Mouse (Mus musculus) heart, embryonic 16.5 days (tissue): ENCODE results near the gene Smim8. TPM values are rescaled to one million over a fixed set of nuclear protein-coding genes. Genes with fewer than 3 reads are reported as not detected.

Experiments used
- ATAC-seq: fragments of 200-750 bp; cut with Nextera tagmentation; replicated peaks from 2 replicates; pipeline ENCODE4 v1.8.0; 2017; ENCODE audit warnings: moderate number of reproducible peaks; ENCODE audit not compliant: insufficient read depth, low FRiP score; ENCODE audit errors: extremely low read depth
- H3K27ac ChIP-seq: fragments of 300-500 bp; sonication (generic); 2 replicates; pipeline ENCODE4 v1.5.1; 2014; ENCODE audit warnings: mild to moderate bottlenecking, low read length, control low read depth, moderate library complexity
- H3K27me3 ChIP-seq: fragments of 300-500 bp; sonication (generic); 2 replicates; pipeline ENCODE4 v1.6.1; 2014; ENCODE audit warnings: low read length, mixed read lengths; ENCODE audit not compliant: control insufficient read depth, insufficient read depth
- H3K36me3 ChIP-seq: fragments of 300-500 bp; sonication (generic); 2 replicates; pipeline ENCODE4 v1.6.1; 2014; ENCODE audit not compliant: control insufficient read depth, insufficient read depth
- H3K4me1 ChIP-seq: fragments of 300-500 bp; sonication (generic); 2 replicates; pipeline ENCODE4 v1.6.1; 2014; ENCODE audit warnings: low read length, mixed read lengths; ENCODE audit not compliant: control insufficient read depth, insufficient read depth
- H3K4me2 ChIP-seq: fragments of 300-500 bp; sonication (generic); 2 replicates; pipeline ENCODE4 v1.6.1; 2014; ENCODE audit warnings: low read depth, mild to moderate bottlenecking, control low read depth, low read length
- H3K4me3 ChIP-seq: fragments of 300-500 bp; sonication (generic); 2 replicates; pipeline ENCODE4 v1.5.1; 2014; ENCODE audit warnings: mild to moderate bottlenecking, control low read depth, low read length
- H3K9ac ChIP-seq: fragments of 300-500 bp; sonication (generic); 2 replicates; pipeline ENCODE4 v1.6.1; 2014; ENCODE audit warnings: low read length, control low read depth
- H3K9me3 ChIP-seq: fragments of 300-500 bp; sonication (generic); replicated peaks from 2 replicates; pipeline ENCODE4 v1.6.1; 2016; ENCODE audit warnings: low read length; ENCODE audit not compliant: control insufficient read depth
- whole genome bisulfite sequencing: fragments of 180-500 bp; shearing (Covaris S2); extraction: QIAGEN DNeasy Blood & Tissue Kit; methylation state at CpG from one replicate; pipeline ENCODE4 v1.1.7; 2014; 5-methylcytosine and 5-hydroxymethylcytosine counted together
- polyA plus RNA-seq: library from polyadenylated mRNA; unstranded; fragments of >200 nt; fragmentation: Nextera tagmentation; extraction: Ambion mirVana; gene quantifications from 2 replicates; pipeline ENCODE4 v1.2.1, GENCODE M21; 2015

Gene Smim8
- 62.1 and 69.9 TPM in 2 replicates for polyA plus RNA-seq

DNA sequence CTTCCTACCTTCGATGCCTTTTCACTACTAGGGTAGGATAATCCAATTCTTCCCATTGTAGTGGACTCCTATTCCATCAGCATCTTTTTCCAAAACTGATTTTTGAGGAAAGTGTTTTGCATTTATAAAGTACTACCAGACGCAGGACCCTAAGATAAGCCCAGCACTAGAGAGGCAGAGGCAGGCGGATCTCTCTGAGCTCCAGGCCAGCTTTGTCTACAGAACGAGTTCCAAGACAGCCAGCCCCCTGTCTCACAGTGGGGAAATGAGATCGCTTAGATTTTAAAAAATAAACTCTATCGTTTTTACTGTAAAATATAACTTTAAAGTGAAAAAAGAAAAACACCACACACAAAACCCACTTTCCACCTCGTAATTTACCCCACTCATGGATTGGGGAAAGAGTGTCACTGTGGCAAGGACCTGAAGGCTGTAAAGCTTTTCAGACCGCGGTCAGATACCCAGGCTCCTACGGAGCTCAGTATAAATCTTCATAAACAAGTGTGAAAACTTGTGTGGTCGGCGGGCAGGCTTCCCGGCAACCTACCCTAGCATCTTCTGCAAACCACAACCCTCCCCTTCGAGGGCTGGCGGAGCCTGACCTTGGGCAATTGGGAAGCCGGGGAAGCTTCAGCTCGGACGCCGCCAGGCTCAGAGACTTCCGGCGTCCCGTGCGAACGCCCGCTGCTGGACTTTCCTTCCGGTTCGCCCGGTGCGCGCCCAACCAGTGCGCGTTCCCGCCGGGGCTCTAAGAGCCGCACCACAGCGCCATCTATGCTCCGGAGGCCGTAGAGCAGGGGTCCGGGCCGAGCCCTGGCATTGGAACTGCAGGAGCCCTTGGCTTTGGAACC is at the start of gene Smim8:
Gene Smim8 (minus strand): TSS at position 747 of the 851 bp plus-strand sequence.
- Histone ChIP-seq H3K4me1 (peaks cover 5% of the 10 kb centered on the region; the same call in 1 of the 2 replicates), H3K4me2 (peak within 1 kb of the TSS; percentile 90), H3K9ac (peak within 1 kb of the TSS; percentile 78), H3K4me3 (peak within 1 kb of the TSS; percentile 63), H3K27me3 (no peaks in the 10 kb centered on the region), H3K9me3 (no peaks in the 10 kb centered on the region), H3K36me3 (no peaks in the 10 kb centered on the region), H3K27ac (peak within 1 kb of the TSS; percentile 89)
- 5% methylated on average over 40 of the region's 40 CpGs for WGBS
- ATAC-seq: peak; percentile 97

- H3K27ac ChIP-seq: peak overlapping the region; percentile 24; the same call in 1 of the 2 replicates
- H3K9me3 ChIP-seq: no peaks in the 10 kb centered on the region
- peaks cover 8% of the 10 kb centered on the region for H3K4me1 ChIP-seq
- no peaks in the 10 kb centered on the region for H3K27me3 ChIP-seq
- H3K4me2 ChIP-seq: no peak overlapping the region
- no peak for ATAC-seq
- H3K9ac ChIP-seq: no peak overlapping the region
- no peak overlapping the region for H3K4me3 ChIP-seq
- 93% methylated on average over 1 of the region's 1 CpGs for WGBS
- peaks cover 9% of the 10 kb centered on the region for H3K36me3 ChIP-seq
Measured at GRCm38 (mm10) chr4:34823901-34824300, 45.7 kb upstream of the Smim8 start.

- ATAC-seq: no peak
- H3K9ac ChIP-seq: no peak overlapping the region
Measured at GRCm38 (mm10) chr4:34819904-34820303, 41.7 kb upstream of the Smim8 start.

DNA sequence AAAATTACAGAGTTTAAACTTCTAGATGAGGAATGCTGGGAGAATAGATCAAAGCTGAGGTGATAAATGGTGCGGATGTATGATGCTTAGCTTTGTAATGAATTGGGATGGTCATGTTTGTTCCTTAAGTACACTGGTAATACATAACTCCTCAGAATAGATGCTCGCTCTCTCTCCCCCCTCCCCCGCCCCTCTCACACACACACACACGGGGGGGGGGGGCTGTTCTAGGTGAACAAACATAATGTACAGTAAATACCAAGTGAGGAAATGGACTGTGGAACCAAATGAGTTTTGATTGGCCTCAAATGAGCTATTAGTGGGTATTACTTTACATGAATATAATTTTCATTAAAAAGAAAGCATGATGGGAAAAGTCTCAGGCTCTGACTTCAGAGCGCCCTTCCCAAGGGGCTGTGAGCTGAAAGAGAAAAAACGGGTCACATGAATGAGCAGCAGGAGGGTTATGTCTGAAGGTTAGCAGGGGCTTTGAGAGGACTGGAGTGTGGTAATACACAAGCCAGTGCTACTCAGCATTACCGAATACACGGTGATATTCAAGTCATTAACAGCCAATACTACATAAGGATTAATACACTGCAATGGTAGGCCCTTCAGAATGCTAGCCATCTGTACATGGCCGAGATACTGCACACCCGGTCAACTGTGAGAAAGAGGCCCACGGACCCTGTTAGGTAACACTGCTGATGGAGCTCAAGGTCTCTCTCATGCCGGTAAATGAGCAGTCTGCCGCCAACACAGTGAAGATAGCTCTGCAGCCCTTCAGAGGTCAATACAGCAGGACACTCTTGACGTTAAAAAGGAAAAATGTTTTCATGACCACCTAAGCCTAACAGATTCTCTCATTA is 23.2 kb upstream of the Smim8 start:
- Histone ChIP-seq H3K27ac (no peak overlapping the region), H3K27me3 (no peaks in the 10 kb centered on the region), H3K9ac (no peak overlapping the region), H3K4me3 (no peak overlapping the region), H3K9me3 (no peaks in the 10 kb centered on the region), H3K4me2 (no peak overlapping the region), H3K36me3 (peaks cover 15% of the 10 kb centered on the region), H3K4me1 (no peaks in the 10 kb centered on the region)
- no peak for ATAC-seq
- WGBS: 85% methylated on average over 14 of the region's 14 CpGs

More at GRCm38 (mm10) chr4:34819904-34820303, 41.7 kb upstream of the Smim8 start:
- H3K36me3 ChIP-seq: peaks cover 26% of the 10 kb centered on the region
- H3K4me2 ChIP-seq: no peak overlapping the region
- 92% methylated on average over 4 of the region's 4 CpGs for WGBS
- H3K27me3 ChIP-seq: no peaks in the 10 kb centered on the region
- H3K9me3 ChIP-seq: no peaks in the 10 kb centered on the region
- no peak overlapping the region for H3K27ac ChIP-seq
- peaks cover 8% of the 10 kb centered on the region for H3K4me1 ChIP-seq
- H3K4me3 ChIP-seq: no peak overlapping the region

DNA sequence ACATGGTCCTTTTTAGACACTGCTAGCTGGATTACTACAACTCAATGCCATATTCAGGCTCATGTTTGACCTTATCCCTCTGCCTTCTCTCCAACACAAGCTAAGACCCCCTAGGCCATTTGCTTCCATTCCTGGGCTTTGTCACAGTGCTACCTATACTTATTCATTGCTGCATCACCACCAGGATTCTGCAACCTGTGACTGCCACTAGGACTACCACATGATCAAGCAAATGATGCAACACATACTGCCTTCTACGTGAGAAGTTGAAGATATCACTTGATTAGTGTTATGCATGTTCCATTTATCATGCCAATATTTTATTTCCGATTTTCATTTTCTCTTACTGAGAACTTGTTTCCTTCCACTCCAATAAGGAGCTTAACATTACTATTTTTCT is 19.8 kb upstream of the Smim8 start:
- 81% methylated on average over 2 of the region's 2 CpGs for WGBS
- no peaks in the 10 kb centered on the region for H3K4me1 ChIP-seq
- H3K27me3 ChIP-seq: no peaks in the 10 kb centered on the region
- ATAC-seq: no peak
- H3K27ac ChIP-seq: no peak overlapping the region
- no peaks in the 10 kb centered on the region for H3K9me3 ChIP-seq
- H3K9ac ChIP-seq: no peak overlapping the region
- peaks cover 2% of the 10 kb centered on the region; the same call in 1 of the 2 replicates for H3K36me3 ChIP-seq
- no peak overlapping the region for H3K4me3 ChIP-seq
- H3K4me2 ChIP-seq: no peak overlapping the region

DNA sequence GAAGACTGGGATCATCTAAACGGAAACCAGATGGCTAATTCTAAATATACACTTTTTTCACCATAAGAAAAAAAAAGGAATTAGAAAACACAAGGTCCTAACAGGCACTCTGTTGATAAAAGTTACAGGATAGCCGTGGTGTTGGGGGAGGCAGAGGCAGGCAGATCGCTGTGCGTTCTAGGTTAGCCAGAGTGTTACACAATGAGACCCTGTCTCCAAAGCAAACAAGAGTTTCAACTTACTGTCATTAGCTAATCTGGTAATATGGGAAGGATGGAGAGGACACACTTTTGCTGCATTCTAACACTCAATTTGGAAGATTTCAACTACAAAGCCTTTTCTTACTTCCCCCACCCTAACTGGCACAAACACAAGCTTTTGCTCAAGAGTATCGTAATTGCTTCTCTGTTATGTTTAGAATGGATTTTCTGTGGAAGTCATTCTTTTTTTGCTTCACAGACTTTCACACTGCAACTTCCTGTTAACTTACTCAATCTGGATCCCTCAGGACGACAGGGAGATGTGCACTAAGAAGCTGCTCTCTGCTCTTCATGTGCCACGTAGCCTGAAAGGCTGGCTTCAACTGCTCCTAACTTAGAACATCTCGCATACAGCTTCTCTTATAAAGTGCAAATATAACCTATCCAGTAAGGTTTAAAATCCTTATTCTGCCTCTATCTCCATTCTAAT is 19.2 kb upstream of the Smim8 start:
- no peak overlapping the region for H3K27ac ChIP-seq
- no peaks in the 10 kb centered on the region for H3K4me1 ChIP-seq
- WGBS: 67% methylated on average over 8 of the region's 8 CpGs

GRCm38 (mm10) chr4:34796294-34796693 is 18.1 kb upstream of the Smim8 start:
- Histone ChIP-seq H3K9ac (no peak overlapping the region), H3K4me1 (no peaks in the 10 kb centered on the region), H3K4me3 (no peak overlapping the region), H3K36me3 (no peaks in the 10 kb centered on the region), H3K27ac (no peak overlapping the region), H3K27me3 (no peaks in the 10 kb centered on the region), H3K4me2 (no peak overlapping the region), H3K9me3 (no peaks in the 10 kb centered on the region)
- 85% methylated on average over 5 of the region's 5 CpGs for WGBS
- ATAC-seq: no peak

More for the DNA sequence above, 19.2 kb upstream of the Smim8 start:
- H3K27me3 ChIP-seq: no peaks in the 10 kb centered on the region
- no peaks in the 10 kb centered on the region for H3K9me3 ChIP-seq
- no peak for ATAC-seq
- no peak overlapping the region for H3K4me2 ChIP-seq
- H3K36me3 ChIP-seq: no peaks in the 10 kb centered on the region
- H3K4me3 ChIP-seq: no peak overlapping the region
- H3K9ac ChIP-seq: no peak overlapping the region

DNA sequence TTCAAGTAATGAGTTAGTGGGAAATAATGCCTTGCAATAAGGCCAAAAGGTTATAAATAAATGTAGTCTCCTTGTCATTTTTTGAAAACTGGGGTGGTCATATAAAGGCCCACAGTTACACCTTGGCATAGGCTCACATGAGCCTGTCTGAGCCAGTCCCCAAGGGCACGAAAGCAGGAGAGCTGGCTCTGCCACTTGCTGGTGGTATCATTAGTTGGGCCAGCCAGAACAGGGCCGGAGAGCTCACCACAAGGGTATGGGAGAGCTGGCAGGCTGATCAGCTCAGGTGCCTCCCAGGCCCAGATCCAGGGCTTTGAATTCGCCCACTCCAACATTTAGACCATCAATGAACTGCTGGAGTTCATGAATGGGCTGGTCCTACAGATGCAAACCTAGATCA is 8.3 kb upstream of the Smim8 start:
- Histone ChIP-seq H3K4me1 (peaks cover 2% of the 10 kb centered on the region; the same call in 1 of the 2 replicates), H3K27me3 (no peaks in the 10 kb centered on the region), H3K27ac (no peak overlapping the region), H3K9ac (no peak overlapping the region), H3K4me2 (no peak overlapping the region), H3K4me3 (no peak overlapping the region), H3K9me3 (no peaks in the 10 kb centered on the region), H3K36me3 (no peaks in the 10 kb centered on the region)
- no peak for ATAC-seq
- WGBS: 75% methylated on average over 3 of the region's 3 CpGs
